Mouse (Mus musculus): Measurements from ENCODE around the gene Hacd2.

The Hacd2 gene

DNA sequence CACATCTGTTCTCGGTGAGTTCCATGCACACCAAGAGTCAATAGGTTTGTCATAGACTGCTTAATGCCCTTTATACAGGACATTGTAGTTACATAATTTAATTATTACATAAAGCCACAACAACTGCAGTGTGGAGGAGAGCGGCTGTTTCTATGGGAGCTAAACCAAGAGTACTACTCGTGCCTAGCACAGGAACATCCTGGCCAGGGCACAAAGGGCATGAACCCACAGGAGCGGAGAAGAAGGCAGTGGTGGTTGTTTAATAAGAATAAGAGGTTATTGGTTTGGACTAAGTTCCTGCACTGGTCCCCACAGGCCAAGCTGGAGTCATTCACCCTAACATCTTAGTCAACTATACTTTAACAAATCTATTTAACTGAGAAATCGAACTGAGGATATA lies 16.0 kb upstream of the Hacd2 start:
- DNase-seq (ENCODE audit: low spot score in 2 of 2): no peak

DNA sequence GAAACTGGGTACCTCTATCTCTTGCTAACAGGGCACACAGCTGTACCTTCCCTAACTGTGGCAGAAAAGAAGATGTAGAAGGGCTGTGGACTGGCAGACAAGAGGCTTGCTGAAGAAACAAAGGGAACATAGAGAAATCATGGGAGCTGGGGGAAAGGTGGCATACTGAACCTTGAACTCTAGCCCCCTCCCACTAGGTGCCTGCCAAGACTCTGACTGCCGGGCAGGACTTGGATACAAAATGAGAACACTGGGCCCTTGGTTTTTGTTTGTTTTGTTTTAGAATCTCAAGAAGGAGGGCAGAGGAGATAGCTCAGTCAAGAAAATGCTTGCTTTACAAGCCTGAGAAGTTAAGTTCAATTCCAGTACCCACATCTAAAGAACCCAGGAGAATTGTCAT lies 14.9 kb upstream of the Hacd2 start:
- no peak for DNase-seq (ENCODE audit: low spot score in 2 of 2)

- no peak for DNase-seq (ENCODE audit: low spot score in 2 of 2)
Observed at GRCm38 (mm10) chr16:35008447-35008846, 13.8 kb upstream of the Hacd2 start.

- no peak for DNase-seq (ENCODE audit: low spot score in 2 of 2)
Observed at GRCm38 (mm10) chr16:35013501-35013900, 8.7 kb upstream of the Hacd2 start.

- DNase-seq (ENCODE audit: low spot score in 2 of 2): no peak
Observed at GRCm38 (mm10) chr16:35016491-35016890, 5.7 kb upstream of the Hacd2 start.

GRCm38 (mm10) chr16:35018470-35018974 lies 3.7 kb upstream of the Hacd2 start:
- DNase-seq (ENCODE audit: low spot score in 2 of 2): no peak

DNA sequence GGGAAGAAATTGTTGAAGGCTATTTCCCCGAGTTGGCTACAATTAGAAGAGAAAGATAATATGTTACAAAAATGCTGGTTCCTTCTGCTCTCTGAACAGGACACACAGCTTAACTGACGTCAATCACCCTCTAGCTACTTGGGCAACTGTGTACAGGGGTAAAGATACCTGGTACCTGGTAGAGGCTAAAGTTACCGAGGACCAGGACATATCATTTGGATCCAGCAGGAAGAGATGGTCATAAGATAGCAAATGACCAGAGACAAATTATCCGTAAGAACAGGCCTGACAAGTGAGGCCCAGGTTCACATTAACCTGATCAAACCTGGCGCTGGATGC lies 356 bp upstream of the Hacd2 start:
- no peak for DNase-seq (ENCODE audit: low spot score in 2 of 2)

- DNase-seq (ENCODE audit: low spot score in 2 of 2): no peak
Observed at GRCm38 (mm10) chr16:35023138-35023735, 1.0 kb downstream of the Hacd2 start.

- DNase-seq (ENCODE audit: low spot score in 2 of 2): no peak
Observed at GRCm38 (mm10) chr16:35024300-35024699, 2.1 kb downstream of the Hacd2 start.

DNA sequence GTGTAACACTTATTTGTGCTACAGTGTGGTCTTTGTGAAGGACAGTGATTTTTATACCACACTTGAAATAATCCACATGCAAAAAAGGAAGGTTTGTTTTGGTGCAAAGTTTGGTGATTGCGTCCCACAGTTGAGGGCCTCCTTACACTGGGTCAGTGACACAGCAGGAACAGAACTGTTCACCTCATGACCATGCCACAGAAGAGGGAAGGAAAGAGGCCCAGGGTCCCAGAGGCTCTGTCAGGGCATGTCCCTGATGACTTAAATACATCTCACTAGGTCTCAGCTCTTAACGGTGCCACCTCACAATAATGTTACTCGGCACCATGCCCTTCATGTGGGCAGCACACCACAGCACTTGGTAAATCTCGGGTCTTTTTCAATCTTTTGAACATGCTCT lies 3.1 kb downstream of the Hacd2 start:
- DNase-seq (ENCODE audit: low spot score in 2 of 2): no peak

- no peak for DNase-seq (ENCODE audit: low spot score in 2 of 2)
Observed at GRCm38 (mm10) chr16:35033241-35033640, 11.0 kb downstream of the Hacd2 start.

DNA sequence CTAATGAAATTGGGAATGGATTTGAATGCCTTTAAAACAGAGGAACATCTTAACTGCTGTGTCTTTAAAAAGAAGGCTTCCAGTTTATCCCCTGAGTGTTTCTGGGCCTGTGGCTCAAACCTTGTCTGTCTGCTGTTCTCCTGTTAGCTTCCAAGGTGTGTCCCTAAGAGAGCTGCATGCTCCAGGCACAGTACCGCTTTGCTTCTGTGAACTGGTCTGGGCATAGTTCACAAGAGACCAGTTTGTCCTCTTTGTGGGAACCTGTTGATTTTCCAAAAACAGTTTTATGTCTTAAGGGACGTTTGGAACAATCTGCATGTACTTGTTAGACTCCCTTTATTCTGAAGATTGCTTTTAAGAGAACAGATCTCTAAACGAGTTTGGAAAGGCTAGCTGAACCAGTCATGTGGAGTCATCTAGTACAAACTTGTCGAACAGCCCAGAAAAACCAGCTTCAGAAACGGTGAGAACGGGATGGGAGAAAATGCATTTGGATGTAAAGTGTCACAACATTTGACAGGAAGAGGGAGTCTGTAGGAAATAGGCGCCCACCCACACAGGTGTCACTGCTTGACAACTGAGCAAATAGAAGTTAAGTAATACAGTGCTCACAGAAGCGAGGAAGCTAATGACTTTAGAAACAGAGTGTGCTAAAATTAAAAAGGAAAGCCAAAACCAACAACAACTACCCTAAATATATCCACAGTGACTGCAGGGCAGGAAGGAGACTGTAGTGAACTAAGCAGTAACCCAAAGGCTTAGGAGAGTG lies 11.8 kb downstream of the Hacd2 start:
- DNase-seq (ENCODE audit: low spot score in 2 of 2): no peak

DNA sequence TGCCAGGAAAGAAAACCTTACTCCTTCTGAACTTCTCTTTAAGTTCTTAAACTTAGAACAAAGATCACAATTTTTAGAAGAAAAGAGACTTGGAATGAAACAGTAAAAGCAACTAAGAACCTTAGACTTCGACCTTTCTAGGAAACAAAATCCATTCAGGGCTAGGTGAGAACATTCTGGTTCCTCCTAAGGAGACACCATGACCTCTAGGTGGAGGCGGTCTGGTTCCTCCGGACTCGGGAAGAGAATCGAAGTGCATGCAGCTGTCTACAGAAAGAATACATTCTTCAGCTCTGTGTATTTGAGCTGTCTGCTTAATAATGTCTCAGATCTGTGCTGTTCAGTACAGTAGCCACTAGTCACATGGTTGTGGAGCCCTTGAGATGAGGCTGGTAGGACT lies 12.7 kb downstream of the Hacd2 start:
- DNase-seq (ENCODE audit: low spot score in 2 of 2): no peak

- no peak for DNase-seq (ENCODE audit: low spot score in 2 of 2)
Observed at GRCm38 (mm10) chr16:35036754-35037153, 14.5 kb downstream of the Hacd2 start.

GRCm38 (mm10) chr16:35038343-35039057 lies 16.3 kb downstream of the Hacd2 start:
- no peak for DNase-seq (ENCODE audit: low spot score in 2 of 2)

DNA sequence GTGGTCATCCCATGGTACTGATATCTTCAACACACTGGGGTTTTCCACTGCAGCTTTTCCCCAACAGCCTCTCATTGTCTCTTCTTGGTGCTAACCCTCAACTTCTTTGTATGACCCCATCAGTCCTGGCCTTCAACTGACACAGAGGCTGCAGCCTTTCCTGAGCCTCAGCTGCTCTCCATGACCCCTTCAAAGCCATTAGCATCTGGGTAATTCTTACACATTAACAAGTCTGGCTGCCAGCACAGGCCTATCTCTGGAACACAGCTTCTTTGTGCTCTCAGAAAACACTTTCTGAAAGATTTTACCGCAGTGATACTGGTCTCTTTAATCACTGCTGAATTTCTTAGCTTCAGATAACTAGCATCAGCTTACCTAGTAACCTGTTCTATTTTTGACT lies 17.9 kb downstream of the Hacd2 start:
- no peak for DNase-seq (ENCODE audit: low spot score in 2 of 2)

DNA sequence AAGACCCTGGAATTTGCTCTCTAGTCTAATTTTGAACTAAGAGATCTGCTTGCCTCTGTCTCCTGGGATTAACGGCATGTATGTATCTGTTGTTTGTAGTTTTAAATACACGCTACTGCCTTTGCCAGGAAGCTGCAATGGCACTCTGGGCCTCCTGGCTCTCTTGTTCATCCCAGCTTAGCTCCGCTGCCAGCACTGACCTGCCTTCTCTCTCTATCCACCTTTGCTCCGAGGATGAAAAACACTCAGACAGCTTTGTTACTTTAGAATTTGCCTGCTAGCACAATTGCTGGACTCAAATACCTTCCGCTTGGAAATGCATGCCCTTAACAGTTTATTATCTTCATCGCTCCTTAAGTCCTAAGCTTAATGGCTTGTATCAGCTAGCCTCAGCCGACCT lies 18.8 kb downstream of the Hacd2 start:
- DNase-seq (ENCODE audit: low spot score in 2 of 2): no peak

DNA sequence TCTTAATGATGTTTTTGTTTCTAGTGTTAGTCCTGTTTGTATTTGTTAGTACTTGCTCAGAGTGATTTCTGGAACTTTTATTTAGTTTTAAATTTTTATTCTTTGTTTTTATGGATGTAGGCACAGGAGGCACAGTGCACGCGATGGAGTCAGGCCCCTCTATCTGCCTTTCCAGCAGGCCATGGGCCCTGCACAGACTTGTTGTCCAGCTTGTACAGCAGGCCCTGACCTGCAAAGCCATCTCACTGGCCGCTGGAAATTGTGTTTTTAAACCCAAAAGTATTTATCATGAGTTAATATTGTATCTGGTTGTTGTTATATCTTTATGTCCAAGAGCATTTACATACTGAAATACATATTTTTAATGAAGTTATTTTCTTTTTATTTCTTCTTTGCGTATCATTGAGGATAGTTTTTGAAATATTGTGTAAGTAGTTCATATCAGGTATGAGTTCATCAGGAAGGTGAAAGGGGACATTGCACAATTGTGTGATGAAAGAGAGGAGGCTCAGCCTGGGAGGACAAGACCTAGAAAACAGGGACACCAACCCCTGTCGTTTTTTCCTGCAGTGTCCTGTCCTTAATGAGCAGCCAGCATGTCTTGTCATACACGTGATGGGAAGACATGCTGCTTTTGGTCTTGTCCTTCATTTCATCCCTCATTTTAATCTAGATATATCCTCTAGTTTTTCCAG lies 24.0 kb downstream of the Hacd2 start:
- DNase-seq (ENCODE audit: low spot score in 2 of 2): peak in 1 of 2 experiments; percentile 39

DNA sequence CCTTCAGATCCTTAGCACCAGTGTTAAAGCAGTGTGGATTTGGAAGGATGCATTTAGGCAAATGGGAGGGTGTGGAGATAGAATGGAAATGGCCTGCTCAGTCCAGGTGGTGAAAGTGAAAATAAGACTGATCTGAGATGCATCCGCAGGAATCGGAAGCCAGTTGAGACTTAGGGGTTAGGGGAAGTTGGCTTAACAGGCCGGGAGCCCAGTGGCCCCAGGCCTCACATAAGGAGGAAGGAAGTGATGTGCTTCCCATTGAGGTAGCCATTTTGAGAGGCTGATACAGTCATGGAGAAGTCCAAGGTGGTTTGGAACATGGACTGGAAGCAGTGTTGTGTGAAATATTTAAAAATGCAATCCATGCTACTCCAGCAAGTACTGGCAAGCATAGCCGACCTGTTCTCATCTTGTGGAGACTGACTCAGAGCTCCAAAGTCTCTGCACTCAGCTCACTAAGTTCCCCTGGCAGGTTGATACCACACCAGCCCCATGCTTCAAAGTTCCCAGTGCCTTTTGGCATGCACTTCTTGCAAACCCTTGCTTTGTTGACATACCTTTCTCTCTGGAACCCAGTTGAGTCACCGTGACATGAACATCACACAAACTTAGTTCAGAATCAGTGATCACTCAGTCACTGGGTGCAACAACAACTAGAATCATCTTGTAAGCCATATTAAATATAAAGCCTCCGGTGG lies 25.2 kb downstream of the Hacd2 start:
- peak in 1 of 2 experiments; percentile 51 for DNase-seq (ENCODE audit: low spot score in 2 of 2)

- no peak for DNase-seq (ENCODE audit: low spot score in 2 of 2)
Observed at GRCm38 (mm10) chr16:35051066-35051465, 28.8 kb downstream of the Hacd2 start.

- no peak for DNase-seq (ENCODE audit: low spot score in 2 of 2)
Observed at GRCm38 (mm10) chr16:35052191-35052590, 30.0 kb downstream of the Hacd2 start.

Measured in urinary bladder, adult 18-20 months (tissue).